Mouse (Mus musculus) lung, postnatal 10 days (tissue): ENCODE data around the gene Vkorc1l1.
A peak's percentile ranks its signal among the peaks of the same experiment; 100 is the strongest.

Experiments used
- DNase-seq: peaks from one replicate; pipeline ENCODE4 v3.0.0; 2021

The Vkorc1l1 gene

GRCm38 (mm10) chr5:129943402-129943801 is 1.6 kb downstream of the Vkorc1l1 start:
- no peak for DNase-seq

- DNase-seq = no peak
Observed at GRCm38 (mm10) chr5:129947528-129948033, 5.8 kb downstream of the Vkorc1l1 start.

GRCm38 (mm10) chr5:129952143-129952542 is 10.4 kb downstream of the Vkorc1l1 start:
- DNase-seq = no peak

- no peak for DNase-seq
Observed at GRCm38 (mm10) chr5:129954473-129955254, 12.9 kb downstream of the Vkorc1l1 start.

GRCm38 (mm10) chr5:129955792-129956191 is 14.0 kb downstream of the Vkorc1l1 start:
- DNase-seq = no peak

GRCm38 (mm10) chr5:129963224-129963623 is 21.5 kb downstream of the Vkorc1l1 start:
- DNase-seq = no peak

GRCm38 (mm10) chr5:129966448-129966847 is 24.7 kb downstream of the Vkorc1l1 start:
- DNase-seq = no peak

- no peak for DNase-seq
Observed at GRCm38 (mm10) chr5:129968417-129968816, 26.6 kb downstream of the Vkorc1l1 start.

- DNase-seq = no peak
Observed at GRCm38 (mm10) chr5:129971491-129971890, 29.7 kb downstream of the Vkorc1l1 start.

- no peak for DNase-seq
Observed at GRCm38 (mm10) chr5:129974354-129974753, 32.6 kb downstream of the Vkorc1l1 start.

GRCm38 (mm10) chr5:129974866-129975311 is 33.1 kb downstream of the Vkorc1l1 start:
- DNase-seq = no peak

GRCm38 (mm10) chr5:129977768-129978167 is 36.0 kb downstream of the Vkorc1l1 start:
- DNase-seq = no peak

- no peak for DNase-seq
Observed at GRCm38 (mm10) chr5:129978608-129979007, 36.8 kb downstream of the Vkorc1l1 start.

GRCm38 (mm10) chr5:129980216-129980615 is 38.4 kb downstream of the Vkorc1l1 start:
- no peak for DNase-seq

- no peak for DNase-seq
Observed at GRCm38 (mm10) chr5:129989376-129989775, 47.6 kb downstream of the Vkorc1l1 start.

GRCm38 (mm10) chr5:129991898-129992297 is 50.1 kb downstream of the Vkorc1l1 start:
- DNase-seq = no peak

GRCm38 (mm10) chr5:129993374-129993773 is 51.6 kb downstream of the Vkorc1l1 start:
- no peak for DNase-seq

- no peak for DNase-seq
Observed at GRCm38 (mm10) chr5:129994989-129995388, 53.2 kb downstream of the Vkorc1l1 start.

- DNase-seq = no peak
Observed at GRCm38 (mm10) chr5:129997700-129998099, 55.9 kb downstream of the Vkorc1l1 start.

- peak; percentile 59 for DNase-seq
Observed at GRCm38 (mm10) chr5:129999097-129999496, 57.3 kb downstream of the Vkorc1l1 start.

GRCm38 (mm10) chr5:130000735-130001134 is 59.0 kb downstream of the Vkorc1l1 start:
- DNase-seq = peak; percentile 19

- DNase-seq = no peak
Observed at GRCm38 (mm10) chr5:130001356-130001987, 59.7 kb downstream of the Vkorc1l1 start.

GRCm38 (mm10) chr5:130002301-130003146 is 60.8 kb downstream of the Vkorc1l1 start, which contains the start of gene Gusb:
TSS of gene Gusb (minus strand) at chr5:130003049.
- peak; percentile 95 for DNase-seq
